Mouse (Mus musculus) adrenal gland, postnatal 10 days (tissue): ENCODE measurements around the gene Olfr1423. TPM values are rescaled to one million over a fixed set of nuclear protein-coding genes. Genes with fewer than 3 reads are reported as not detected.

Source experiments
- total RNA-seq, 2 experiments: library from RNA; stranded (reverse); gene quantifications; 2 replicates each; pipeline ENCODE4 v1.2.3; 2021

The Olfr1423 gene
- total RNA-seq, 2 experiments from 2014 or later = not detected

Other genes starting within 250 kb of the Olfr1423 start
- 1 to 10 TPM; 5.8 to 7.3 TPM for gene Stx3, start 221.9 kb downstream of the Olfr1423 start, total RNA-seq
- not detected for gene Olfr1417, start 202.1 kb downstream of the Olfr1423 start, total RNA-seq
- gene Olfr1418, start 180.3 kb downstream of the Olfr1423 start, total RNA-seq = not detected
- gene Olfr1419, start 166.2 kb downstream of the Olfr1423 start, total RNA-seq = not detected
- not detected for gene Olfr1420, start 154.8 kb downstream of the Olfr1423 start, total RNA-seq
- gene Patl1, start 128.9 kb downstream of the Olfr1423 start, total RNA-seq = 10 to 100 TPM; 30.5 to 34.7 TPM
- 10 to 100 TPM; 60.8 to 65.6 TPM for gene Osbp, start 75.4 kb downstream of the Olfr1423 start, total RNA-seq
- not detected for gene Olfr1424, start 21.4 kb upstream of the Olfr1423 start, total RNA-seq
- gene Olfr1425, start 36.4 kb upstream of the Olfr1423 start, total RNA-seq = not detected
- not detected for gene Olfr1426, start 50.7 kb upstream of the Olfr1423 start, total RNA-seq
- gene Olfr1427, start 62.0 kb upstream of the Olfr1423 start, total RNA-seq = not detected
- not detected for gene Olfr1428, start 74.6 kb upstream of the Olfr1423 start, total RNA-seq
- gene Olfr76, start 81.9 kb upstream of the Olfr1423 start, total RNA-seq = not detected
- not detected for gene Olfr1555-ps1, start 128.8 kb upstream of the Olfr1423 start, total RNA-seq
- not detected for gene Olfr1431, start 159.3 kb upstream of the Olfr1423 start, total RNA-seq
- gene Olfr1432, start 191.3 kb upstream of the Olfr1423 start, total RNA-seq = not detected
- gene Olfr262, start 200.3 kb upstream of the Olfr1423 start, total RNA-seq = not detected
- gene Olfr235, start 219.7 kb upstream of the Olfr1423 start, total RNA-seq = not detected
- gene Olfr1434, start 238.5 kb upstream of the Olfr1423 start, total RNA-seq = not detected